Mouse (Mus musculus) hindbrain, postnatal 0 days (tissue): ENCODE results near the gene Ppig. TPM values are rescaled to one million over a fixed set of nuclear protein-coding genes. Genes with fewer than 3 reads are reported as not detected.
"Not testable (repeated sequence)": the region's sequence is repeated elsewhere in the genome, so short reads cannot be mapped to it uniquely, and the experiment has no call there.

ENCODE experiments used
- ATAC-seq: fragments of 200-750 bp; cut with Nextera tagmentation; 2 replicates; pipeline ENCODE4 v1.8.0; 2017; ENCODE audit warnings: mild to moderate bottlenecking, moderate TSS enrichment, moderate library complexity
- DNase-seq: peaks from one replicate; pipeline ENCODE4 v3.0.0-alpha.2; 2015; ENCODE audit warnings: low spot score
- H3K27ac ChIP-seq: fragments of 300-500 bp; sonication (generic); 2 replicates; pipeline ENCODE4 v1.5.1; 2014; ENCODE audit warnings: mild to moderate bottlenecking
- H3K27me3 ChIP-seq: fragments of 300-500 bp; sonication (generic); 2 replicates; pipeline ENCODE4 v1.6.1; 2014; ENCODE audit warnings: low read length, mixed read lengths; ENCODE audit not compliant: insufficient read depth
- H3K36me3 ChIP-seq: fragments of 300-500 bp; sonication (generic); 2 replicates; pipeline ENCODE4 v1.6.1; 2014; ENCODE audit warnings: low read length, mixed read lengths; ENCODE audit not compliant: insufficient read depth
- H3K4me1 ChIP-seq: fragments of 300-500 bp; sonication (generic); 2 replicates; pipeline ENCODE4 v1.6.1; 2014; ENCODE audit warnings: antibody characterized with exemption, low read length, mixed read lengths; ENCODE audit not compliant: insufficient read depth
- H3K4me2 ChIP-seq: fragments of 300-500 bp; sonication (generic); 2 replicates; pipeline ENCODE4 v1.6.1; 2014; ENCODE audit warnings: low read depth, mild to moderate bottlenecking, low read length, moderate library complexity, mixed read lengths
- H3K4me3 ChIP-seq: fragments of 300-500 bp; sonication (generic); 2 replicates; pipeline ENCODE4 v1.5.1; 2014; ENCODE audit warnings: low read length
- H3K9ac ChIP-seq: fragments of 300-500 bp; sonication (generic); replicated peaks from 2 replicates; pipeline ENCODE4 v1.6.1; 2014; ENCODE audit warnings: mild to moderate bottlenecking, low read length, moderate library complexity, mixed read lengths
- H3K9me3 ChIP-seq: fragments of 300-500 bp; sonication (generic); 2 replicates; pipeline ENCODE4 v1.6.1; 2016; ENCODE audit warnings: low read length, mixed read lengths
- CTCF ChIP-seq: IDR thresholded peaks from 2 replicates; pipeline ENCODE4 v1.5.1; 2016; ENCODE audit warnings: antibody characterized with exemption, control low read depth, low read depth
- WGBS: fragments of 180-500 bp; shearing (Covaris S2); extraction: QIAGEN DNeasy Blood & Tissue Kit; methylation state at CpG from one replicate; pipeline ENCODE4 v1.1.7; 2014; 5-methylcytosine and 5-hydroxymethylcytosine counted together
- polyA plus RNA-seq: library from polyadenylated mRNA; unstranded; fragments of >200 nt; fragmentation: Nextera tagmentation; extraction: Ambion mirVana; gene quantifications from 2 replicates; pipeline ENCODE4 v1.2.1, GENCODE M21; 2015
- total RNA-seq: library from RNA; depleted of rRNA; stranded (reverse); fragments of >200 nt; gene quantifications from 2 replicates; pipeline ENCODE4 v1.2.3, GENCODE M21; 2014; rRNA removed

Gene Ppig
- 9.9 and 11.3 TPM in 2 replicates for total RNA-seq
- polyA plus RNA-seq, result 125 and 139 TPM in 2 replicates

DNA sequence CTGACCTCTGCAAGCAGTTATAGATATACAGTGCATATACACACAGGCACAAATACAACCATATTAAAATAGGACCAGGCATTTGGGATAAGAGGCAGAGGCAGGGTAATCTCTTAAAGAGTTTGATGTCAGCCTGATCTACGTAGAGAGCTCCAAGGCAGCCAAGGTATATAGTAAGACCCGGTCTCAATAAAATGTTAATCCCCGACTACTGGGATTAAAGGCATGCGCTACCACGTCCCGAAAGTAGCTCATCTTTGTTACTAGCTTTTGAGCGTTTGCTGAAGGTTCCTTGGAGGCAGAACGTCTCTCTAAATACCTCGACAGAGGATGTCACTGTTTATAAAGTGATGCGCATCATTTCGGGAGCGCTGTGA, at the start of gene Ppig:
TSS of gene Ppig (plus strand) at position 273 of the 377 bp plus-strand sequence.
- peak within 1 kb of the TSS; percentile 70 for H3K9ac ChIP-seq
- H3K4me3 ChIP-seq, result peak within 1 kb of the TSS; percentile 95
- H3K27ac ChIP-seq, result peak within 1 kb of the TSS; percentile 86
- peaks cover 5% of the 10 kb centered on the region for H3K4me1 ChIP-seq
- H3K9me3 ChIP-seq, result no peaks in the 10 kb centered on the region
- ATAC-seq (no peak), DNase-seq (no peak)
- 5% methylated on average over 12 of the region's 12 CpGs for WGBS
- peak within 1 kb of the TSS; percentile 74 for H3K4me2 ChIP-seq
- H3K27me3 ChIP-seq, result no peaks in the 10 kb centered on the region
- H3K36me3 ChIP-seq, result no peaks in the 10 kb centered on the region
- TF ChIP-seq CTCF, result no peak

DNA sequence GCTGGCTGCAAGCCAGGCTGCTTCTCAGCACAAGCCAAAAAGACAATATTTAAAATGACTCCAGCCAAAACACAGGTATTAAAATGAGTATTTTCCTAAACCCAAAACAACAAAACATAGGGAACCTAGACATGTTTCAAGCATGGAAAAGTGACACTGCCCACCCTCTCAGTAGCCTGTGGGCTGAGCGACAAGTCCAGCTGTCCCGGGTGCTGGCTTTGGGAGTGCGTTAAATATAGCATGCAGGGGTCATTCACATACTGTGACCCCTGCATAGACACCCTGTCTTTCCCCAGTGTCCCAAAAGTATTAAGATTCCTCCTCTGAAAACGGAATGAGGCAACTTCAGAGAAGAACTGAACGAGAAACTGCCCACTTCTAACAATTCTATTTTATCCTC, 48.6 kb upstream of the Ppig start:
- Histone ChIP-seq H3K27me3 (no peaks in the 10 kb centered on the region), H3K27ac (no peak overlapping the region), H3K36me3 (0 out of 2 replicates have a peak, but pooled peaks cover 4% of the 10 kb centered on the region), H3K4me1 (no peaks in the 10 kb centered on the region), H3K9me3 (no peaks in the 10 kb centered on the region), H3K9ac (no peak overlapping the region), H3K4me2 (no peak overlapping the region), H3K4me3 (no peak overlapping the region)
- 63% methylated on average over 5 of the region's 5 CpGs for WGBS
- DNase-seq, result no peak
- ATAC-seq, result no peak
- no peak for TF ChIP-seq CTCF

DNA sequence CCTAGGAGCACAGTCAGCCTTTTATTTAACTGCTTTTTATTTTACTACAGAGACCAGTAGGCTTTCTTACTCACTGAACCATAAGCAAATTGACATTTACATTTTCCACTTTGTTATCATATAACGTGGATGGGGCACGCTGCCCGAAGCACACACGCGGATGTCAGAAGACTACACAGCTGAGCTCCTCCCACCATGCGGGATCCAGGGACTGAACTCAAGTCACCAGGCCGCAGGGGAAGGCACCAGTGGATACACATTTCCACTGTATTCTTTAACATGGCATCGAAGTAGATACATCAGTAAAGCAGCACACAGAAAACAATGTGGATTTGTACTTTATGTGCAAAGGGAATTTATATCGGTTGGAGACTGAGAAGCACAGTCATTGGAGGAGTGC, 47.1 kb upstream of the Ppig start:
- Histone ChIP-seq H3K27ac (no peak overlapping the region), H3K4me2 (no peak overlapping the region), H3K4me3 (no peak overlapping the region), H3K4me1 (no peaks in the 10 kb centered on the region), H3K9ac (no peak overlapping the region), H3K36me3 (0 out of 2 replicates have a peak, but pooled peaks cover 4% of the 10 kb centered on the region), H3K27me3 (no peaks in the 10 kb centered on the region), H3K9me3 (no peaks in the 10 kb centered on the region)
- TF ChIP-seq CTCF, result no peak
- DNase-seq (no peak), ATAC-seq (no peak)
- 67% methylated on average over 9 of the region's 9 CpGs for WGBS

DNA sequence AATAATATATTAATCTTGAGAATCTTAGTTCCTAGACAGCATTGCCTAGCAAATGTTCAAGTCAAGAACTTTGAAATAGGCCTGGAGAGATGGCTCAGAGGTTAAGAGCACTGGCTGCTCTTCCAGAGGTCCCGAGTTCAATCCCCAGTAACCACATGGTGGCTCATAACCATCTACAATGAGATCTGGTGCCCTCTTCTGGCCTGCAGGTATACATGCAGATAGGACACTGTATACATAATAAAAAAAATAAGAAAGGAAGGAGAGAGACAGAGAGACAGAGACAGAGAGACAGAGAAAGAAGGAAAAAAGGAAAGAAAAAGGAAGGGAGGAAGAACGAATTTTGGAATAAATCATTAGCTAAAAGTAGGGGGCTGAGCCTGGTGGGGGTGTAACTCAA, 45.6 kb upstream of the Ppig start:
- no peaks in the 10 kb centered on the region for H3K36me3 ChIP-seq
- H3K27me3 ChIP-seq, result no peaks in the 10 kb centered on the region
- WGBS, result 75% methylated on average over 2 of the region's 2 CpGs
- no peaks in the 10 kb centered on the region for H3K9me3 ChIP-seq
- no peak overlapping the region for H3K9ac ChIP-seq
- H3K4me2 ChIP-seq, result no peak overlapping the region
- TF ChIP-seq CTCF, result peak; percentile 42
- ATAC-seq (no peak), DNase-seq (no peak)
- H3K4me3 ChIP-seq, result no peak overlapping the region
- H3K27ac ChIP-seq, result no peak overlapping the region
- no peaks in the 10 kb centered on the region for H3K4me1 ChIP-seq

DNA sequence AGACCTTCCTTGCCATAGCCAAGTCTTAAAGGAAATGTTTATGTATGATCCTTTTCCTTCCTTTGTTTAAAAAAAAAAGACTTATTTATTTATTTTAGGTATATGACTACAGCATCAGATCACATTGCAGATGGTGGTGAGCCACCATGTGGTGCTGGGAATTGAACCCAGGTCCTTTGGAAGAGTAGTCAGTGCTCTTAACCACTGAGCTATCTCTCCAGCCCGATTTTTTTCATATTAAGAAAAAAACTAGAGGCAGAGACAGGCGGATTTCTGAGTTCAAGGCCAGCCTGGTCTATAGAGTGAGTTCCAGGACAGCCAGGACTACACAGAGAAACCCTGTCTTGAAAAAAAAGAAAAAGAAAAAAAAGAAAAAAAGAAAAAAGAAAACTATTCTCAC, 45.1 kb upstream of the Ppig start:
- H3K9me3 ChIP-seq, H3K4me2 ChIP-seq, H3K4me3 ChIP-seq, H3K4me1 ChIP-seq, H3K27me3 ChIP-seq, DNase-seq, H3K27ac ChIP-seq, H3K9ac ChIP-seq, H3K36me3 ChIP-seq, ATAC-seq: not testable (repeated sequence)
- WGBS, result 95% methylated on average over 2 of the region's 2 CpGs

DNA sequence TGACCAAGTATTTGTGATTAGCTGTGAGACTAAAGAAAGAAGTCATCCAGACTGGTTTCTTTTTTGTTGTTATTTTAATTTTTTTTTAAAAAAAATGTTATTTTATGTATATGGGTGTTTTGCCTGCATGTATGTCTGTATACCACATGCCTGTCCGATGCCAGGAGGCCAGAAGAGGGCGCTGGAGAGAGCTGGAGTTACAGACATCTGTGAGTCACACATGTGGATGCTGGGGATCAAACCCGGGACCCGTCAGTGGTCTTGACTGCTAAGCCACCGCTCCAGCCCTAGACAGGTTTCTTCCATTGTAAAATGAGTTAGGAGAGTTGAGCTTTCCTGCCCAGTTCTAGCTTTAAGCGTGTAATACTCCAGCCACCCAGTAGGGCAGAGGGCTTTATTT, 42.4 kb upstream of the Ppig start:
- Histone ChIP-seq H3K9me3 (no peaks in the 10 kb centered on the region), H3K36me3 (no peaks in the 10 kb centered on the region), H3K27me3 (no peaks in the 10 kb centered on the region), H3K4me2 (no peak overlapping the region), H3K4me1 (no peaks in the 10 kb centered on the region), H3K27ac (no peak overlapping the region), H3K9ac (no peak overlapping the region), H3K4me3 (no peak overlapping the region)
- 66% methylated on average over 6 of the region's 6 CpGs for WGBS
- ATAC-seq, result no peak
- no peak for DNase-seq
- no peak for TF ChIP-seq CTCF

DNA sequence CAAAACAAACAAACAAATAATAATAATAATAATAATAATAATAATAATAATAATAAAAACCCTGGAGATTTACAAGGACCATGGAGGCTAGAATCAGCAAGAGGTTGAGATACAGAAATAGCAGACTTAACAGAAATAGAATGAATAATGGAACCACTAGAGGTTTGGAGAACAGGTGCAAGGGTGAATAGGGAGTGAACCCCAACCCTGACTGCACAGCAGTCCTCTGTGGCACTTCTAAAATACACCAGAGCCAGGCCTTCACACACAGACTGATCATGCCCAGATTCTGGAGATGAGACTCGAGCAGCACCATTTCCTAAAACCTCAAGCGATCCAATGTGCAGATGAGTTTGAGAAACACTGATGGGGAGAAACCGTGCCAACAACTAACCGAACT, 40.4 kb upstream of the Ppig start:
- Histone ChIP-seq H3K27me3 (no peaks in the 10 kb centered on the region), H3K4me2 (no peak overlapping the region), H3K4me1 (no peaks in the 10 kb centered on the region), H3K9me3 (no peaks in the 10 kb centered on the region), H3K9ac (no peak overlapping the region), H3K4me3 (no peak overlapping the region), H3K36me3 (no peaks in the 10 kb centered on the region), H3K27ac (no peak overlapping the region)
- 88% methylated on average over 4 of the region's 4 CpGs for WGBS
- ATAC-seq, result no peak
- no peak for DNase-seq
- no peak for TF ChIP-seq CTCF
